Comparison of ENCODE assay signal across 11 mouse cellular contexts in genomic region chr2:45068792-45069550, GRCm38 (mm10). TPM values are rescaled to one million over a fixed set of nuclear protein-coding genes. Genes with fewer than 3 reads are reported as not detected.
DNase-seq lines count a peak whose midpoint lies in the region; ATAC-seq and TF ChIP-seq lines count a peak whose summit lies in the region.
"Had no signal": no experiment of that assay in that cellular context is flagged by ENCODE, and none has a peak within 500 bp of the region (broad histone marks: within the 10 kb centered on the region; RNA-seq: fewer than 3 reads in every experiment).

No protein-coding gene starts in this region.

- H3K36me3 ChIP-seq in forebrain, postnatal 0 days (ENCODE audit: insufficient read depth) = no peaks in the 10 kb centered on the region
- H3K36me3 ChIP-seq in forebrain, embryonic 15.5 days = 0 out of 2 replicates have a peak, but pooled peaks cover 3% of the 10 kb centered on the region
- peaks cover 26% of the 10 kb centered on the region; the same call in 1 of the 2 replicates for H3K36me3 ChIP-seq in lung, embryonic 14.5 days (ENCODE audit: insufficient read depth)
- no peaks in the 10 kb centered on the region for H3K36me3 ChIP-seq in lung, postnatal 0 days (ENCODE audit: insufficient read depth, low read length)
- H3K36me3 ChIP-seq in liver, embryonic 11.5 days (ENCODE audit: control insufficient read depth, insufficient read depth, low read length) = peaks cover 4% of the 10 kb centered on the region; the same call in 1 of the 2 replicates
- H3K36me3 ChIP-seq: limb, embryonic 13.5 days had no signal

- TF ChIP-seq EP300 in lung, postnatal 0 days (IDR thresholded peaks at IDR 0.05) = no peak

- H3K9me3 ChIP-seq in forebrain, postnatal 0 days (ENCODE audit: low read length) = no peaks in the 10 kb centered on the region
- H3K9me3 ChIP-seq in forebrain, embryonic 15.5 days = no peaks in the 10 kb centered on the region
- no peaks in the 10 kb centered on the region for H3K9me3 ChIP-seq in lung, embryonic 14.5 days (ENCODE audit: low read depth, low read length)
- no peaks in the 10 kb centered on the region for H3K9me3 ChIP-seq in lung, postnatal 0 days (ENCODE audit: low read length)
- H3K9me3 ChIP-seq in liver, embryonic 11.5 days (ENCODE audit: control insufficient read depth, low read length) = no peaks in the 10 kb centered on the region
- H3K9me3 ChIP-seq: limb, embryonic 13.5 days had no signal

- no peaks in the 10 kb centered on the region for H3K4me1 ChIP-seq in forebrain, postnatal 0 days (ENCODE audit: insufficient read depth)
- H3K4me1 ChIP-seq in forebrain, embryonic 15.5 days = peaks cover 45% of the 10 kb centered on the region
- peaks cover 6% of the 10 kb centered on the region; the same call in 1 of the 2 replicates for H3K4me1 ChIP-seq in lung, embryonic 14.5 days (ENCODE audit: insufficient read depth)
- H3K4me1 ChIP-seq in lung, postnatal 0 days (ENCODE audit: insufficient read depth, low read depth, low read length) = no peaks in the 10 kb centered on the region; the same call in 1 of the 2 replicates
- H3K4me1 ChIP-seq in liver, embryonic 11.5 days (replicated peaks; ENCODE audit: control insufficient read depth, insufficient read depth, low read length) = peaks cover 33% of the 10 kb centered on the region

- H3K27ac ChIP-seq in forebrain, postnatal 0 days (ENCODE audit: low read depth, low read length) = 0 out of 2 replicates have a peak overlapping the region, but pooled peaks have one; percentile 57
- H3K27ac ChIP-seq in forebrain, embryonic 15.5 days (replicated peaks) = no peak overlapping the region
- H3K27ac ChIP-seq in lung, embryonic 14.5 days (ENCODE audit: low read depth) = peak overlapping the region; percentile 40; the same call in 1 of the 2 replicates
- no peak overlapping the region for H3K27ac ChIP-seq in lung, postnatal 0 days (ENCODE audit: low read length)
- H3K27ac ChIP-seq in liver, embryonic 11.5 days (ENCODE audit: low read depth, low read length) = peak overlapping the region; percentile 65
- H3K27ac ChIP-seq: gastrocnemius, adult 2 months; limb, embryonic 13.5 days; macrophage had no signal

- no peaks in the 10 kb centered on the region for H3K27me3 ChIP-seq in forebrain, postnatal 0 days (ENCODE audit: insufficient read depth, low read length)
- no peaks in the 10 kb centered on the region for H3K27me3 ChIP-seq in forebrain, embryonic 15.5 days
- H3K27me3 ChIP-seq in lung, embryonic 14.5 days (ENCODE audit: insufficient read depth, low read length) = no peaks in the 10 kb centered on the region
- no peaks in the 10 kb centered on the region for H3K27me3 ChIP-seq in lung, postnatal 0 days (replicated peaks; ENCODE audit: insufficient read depth, low read length)
- no peaks in the 10 kb centered on the region for H3K27me3 ChIP-seq in liver, embryonic 11.5 days (replicated peaks; ENCODE audit: control insufficient read depth, insufficient read depth, low read length)

- ATAC-seq in forebrain, postnatal 0 days = no peak; the same call in 1 of the 2 replicates
- ATAC-seq in forebrain, embryonic 15.5 days (replicated peaks) = no peak
- ATAC-seq in lung, embryonic 14.5 days (ENCODE audit: insufficient read depth) = no peak
- no peak for ATAC-seq in lung, postnatal 0 days
- peak; percentile 83 for ATAC-seq in liver, embryonic 11.5 days (replicated peaks; ENCODE audit: low FRiP score)

- no peak for TF ChIP-seq CTCF in forebrain, postnatal 0 days (IDR thresholded peaks at IDR 0.05; ENCODE audit: low read depth)
- TF ChIP-seq CTCF in lung, embryonic 14.5 days (IDR thresholded peaks at IDR 0.05; ENCODE audit: low read depth) = no peak
- TF ChIP-seq CTCF in lung, postnatal 0 days (IDR thresholded peaks at IDR 0.05) = no peak

- no peak for DNase-seq in forebrain, postnatal 0 days
- no peak for DNase-seq in lung, embryonic 14.5 days
- DNase-seq in lung, postnatal 0 days (ENCODE audit: low spot score) = no peak
- DNase-seq in liver, embryonic 11.5 days (ENCODE audit: low spot score) = peak; percentile 30
- DNase-seq in embryo, embryonic 11 days = no peak
- no peak for DNase-seq in MN1 (ENCODE audit: low spot score)
- DNase-seq in embryo, embryonic 10.5 days (ENCODE audit: low spot score) = no peak
- DNase-seq: gastrocnemius, adult 2 months had no signal

- H3K4me2 ChIP-seq in forebrain, postnatal 0 days (ENCODE audit: low read depth) = no peak overlapping the region
- no peak overlapping the region for H3K4me2 ChIP-seq in forebrain, embryonic 15.5 days (replicated peaks)
- no peak overlapping the region for H3K4me2 ChIP-seq in lung, embryonic 14.5 days
- H3K4me2 ChIP-seq in lung, postnatal 0 days (replicated peaks; ENCODE audit: low read depth, low read length) = no peak overlapping the region
- H3K4me2 ChIP-seq in liver, embryonic 11.5 days = peak overlapping the region; percentile 41
- H3K4me2 ChIP-seq: limb, embryonic 13.5 days had no signal

- H3K4me3 ChIP-seq in forebrain, postnatal 0 days (ENCODE audit: low read depth, low read length) = no peak overlapping the region
- no peak overlapping the region for H3K4me3 ChIP-seq in forebrain, embryonic 15.5 days
- H3K4me3 ChIP-seq in lung, embryonic 14.5 days (ENCODE audit: low read depth, low read length) = no peak overlapping the region
- H3K4me3 ChIP-seq in lung, postnatal 0 days (ENCODE audit: low read depth, low read length) = no peak overlapping the region
- no peak overlapping the region for H3K4me3 ChIP-seq in liver, embryonic 11.5 days (ENCODE audit: low read depth, low read length)
- H3K4me3 ChIP-seq: gastrocnemius, adult 2 months; limb, embryonic 13.5 days had no signal

- no peak overlapping the region for H3K9ac ChIP-seq in forebrain, postnatal 0 days
- H3K9ac ChIP-seq in forebrain, embryonic 15.5 days (replicated peaks) = no peak overlapping the region
- no peak overlapping the region for H3K9ac ChIP-seq in lung, embryonic 14.5 days
- H3K9ac ChIP-seq in lung, postnatal 0 days (replicated peaks; ENCODE audit: low read depth) = no peak overlapping the region
- 0 out of 2 replicates have a peak overlapping the region, but pooled peaks have one; percentile 12 for H3K9ac ChIP-seq in liver, embryonic 11.5 days (ENCODE audit: low read depth, low read length)
- H3K9ac ChIP-seq: limb, embryonic 13.5 days had no signal

- 54% methylated on average over 7 of the region's 7 CpGs for WGBS in forebrain, postnatal 0 days
- WGBS in forebrain, embryonic 15.5 days = 54% methylated on average over 7 of the region's 7 CpGs
- 85% methylated on average over 7 of the region's 7 CpGs for whole genome bisulfite sequencing in lung, embryonic 14.5 days
- 88% methylated on average over 7 of the region's 7 CpGs for WGBS in lung, postnatal 0 days
- WGBS in liver, embryonic 11.5 days = 73% methylated on average over 7 of the region's 7 CpGs

RNA-seq across cellular contexts. Expression of gene Zeb2, which starts 48.2 kb away (rescaled TPM):
- total RNA-seq in forebrain, postnatal 0 days (2014; rRNA removed) = 150 and 186 TPM in 2 replicates
- 47.7 and 50.6 TPM in 2 replicates for polyA plus RNA-seq in forebrain, postnatal 0 days (2015; fragmentation: Nextera tagmentation; extraction: Ambion mirVana)
- polyA plus RNA-seq in forebrain, embryonic 15.5 days (2015; fragmentation: Nextera tagmentation; extraction: Ambion mirVana) = 106 and 119 TPM in 2 replicates
- 90.1 and 90.4 TPM in 2 replicates for polyA plus RNA-seq in lung, embryonic 14.5 days (2014; fragmentation: Nextera tagmentation; extraction: Ambion mirVana)
- polyA plus RNA-seq in lung, postnatal 0 days (2015; fragmentation: Nextera tagmentation; extraction: Ambion mirVana) = 36.4 and 44.9 TPM in 2 replicates
- polyA plus RNA-seq in liver, embryonic 11.5 days (2014; fragmentation: Nextera tagmentation; extraction: Ambion mirVana) = 32.8 and 33.2 TPM in 2 replicates

Comparison
In these comparisons a context has a peak if more than half of its experiments do, and no peak if none do; other contexts are left out.
1. H3K27ac ChIP-seq: peak in forebrain, postnatal 0 days (single experiment), lung, embryonic 14.5 days (single experiment) and liver, embryonic 11.5 days (single experiment); none in forebrain, embryonic 15.5 days (single experiment) and lung, postnatal 0 days (single experiment).